In the genomic region with DNA sequence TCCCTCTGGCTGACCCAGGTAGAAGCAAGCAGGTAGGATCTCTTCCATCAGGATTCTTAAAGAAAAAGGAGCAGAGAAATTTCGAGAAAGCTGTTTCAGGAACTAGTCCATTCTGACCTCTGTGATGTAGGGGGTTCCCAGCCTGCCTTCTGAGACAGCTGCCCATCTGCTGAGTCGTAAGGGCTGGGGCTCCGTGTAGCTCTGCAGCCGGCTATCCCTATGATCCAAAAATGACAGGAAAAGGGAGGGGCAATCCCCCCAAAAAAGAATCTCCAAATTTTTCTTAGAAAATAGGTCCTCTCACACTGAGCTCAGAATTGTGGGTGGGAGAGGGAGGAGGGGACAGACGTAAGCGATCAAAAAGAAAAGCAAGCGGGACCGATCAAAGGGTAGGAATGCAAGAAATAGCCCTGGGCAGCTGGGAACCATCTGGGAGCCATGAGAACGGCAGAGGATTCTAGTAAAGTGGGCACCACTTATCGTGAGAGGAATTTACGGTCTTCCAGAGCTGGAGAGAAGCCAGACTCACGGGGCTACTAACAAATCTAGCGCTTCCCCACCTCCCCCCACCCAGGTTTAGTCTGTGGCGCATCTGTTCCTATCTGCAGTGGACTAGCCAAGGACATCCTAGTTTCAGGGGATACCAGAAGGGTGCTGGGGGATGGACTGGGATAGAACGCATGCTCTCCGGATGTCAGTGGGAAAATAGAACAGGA, we compare ENCODE assay signal across 9 mouse cellular contexts. TPM values are rescaled to one million over a fixed set of nuclear protein-coding genes. Genes with fewer than 3 reads are reported as not detected.
DNase-seq lines count a peak whose midpoint lies in the region; ATAC-seq and TF ChIP-seq lines count a peak whose summit lies in the region.
"Had no signal": no experiment of that assay in that cellular context is flagged by ENCODE, and none has a peak within 500 bp of the region (broad histone marks: within the 10 kb centered on the region; RNA-seq: fewer than 3 reads in every experiment).

No protein-coding gene starts in this region.

- H3K36me3 ChIP-seq in lung, postnatal 0 days (ENCODE audit: insufficient read depth, low read length) = no peaks in the 10 kb centered on the region
- H3K36me3 ChIP-seq in limb, embryonic 12.5 days = no peaks in the 10 kb centered on the region
- H3K36me3 ChIP-seq in stomach, embryonic 14.5 days (ENCODE audit: control insufficient read depth, insufficient read depth, low read length) = no peaks in the 10 kb centered on the region
- H3K36me3 ChIP-seq: liver, embryonic 15.5 days had no signal

- H3K4me3 ChIP-seq in cerebellum, adult 2 months (replicated peaks; ENCODE audit: insufficient read depth, low read depth, low read length) = peak overlapping the region; percentile 10
- H3K4me3 ChIP-seq in lung, postnatal 0 days (ENCODE audit: low read depth, low read length) = no peak overlapping the region
- peak overlapping the region; percentile 17 for H3K4me3 ChIP-seq in limb, embryonic 12.5 days (replicated peaks)
- H3K4me3 ChIP-seq in stomach, embryonic 14.5 days (ENCODE audit: low read depth, low read length) = no peak overlapping the region
- H3K4me3 ChIP-seq: liver, embryonic 15.5 days had no signal

- ATAC-seq in lung, postnatal 0 days = peak; percentile 31; the same call in 1 of the 2 replicates
- ATAC-seq in limb, embryonic 12.5 days (ENCODE audit: insufficient number of reproducible peaks, insufficient read depth, low FRiP score, low TSS enrichment, low read depth) = no peak
- ATAC-seq in stomach, embryonic 14.5 days (ENCODE audit: insufficient number of reproducible peaks, insufficient read depth, low FRiP score, low read depth) = no peak; the same call in 1 of the 2 replicates
- ATAC-seq in megakaryocyte progenitor cell, adult 5-6 weeks (replicated peaks; ENCODE audit: poor library complexity) = no peak

- TF ChIP-seq CTCF in cerebellum, adult 2 months (IDR thresholded peaks at IDR 0.05; ENCODE audit: borderline replicate concordance, insufficient read depth, low read depth, low read length) = no peak
- TF ChIP-seq CTCF in lung, postnatal 0 days (IDR thresholded peaks at IDR 0.05) = no peak

- H3K27me3 ChIP-seq in cerebellum, adult 2 months (ENCODE audit: control insufficient read depth, insufficient read depth, low read length) = no peaks in the 10 kb centered on the region
- H3K27me3 ChIP-seq in lung, postnatal 0 days (replicated peaks; ENCODE audit: insufficient read depth, low read length) = no peaks in the 10 kb centered on the region
- no peaks in the 10 kb centered on the region; the same call in 1 of the 2 replicates for H3K27me3 ChIP-seq in limb, embryonic 12.5 days
- H3K27me3 ChIP-seq in stomach, embryonic 14.5 days (ENCODE audit: control insufficient read depth, insufficient read depth, low read length) = no peaks in the 10 kb centered on the region

- WGBS in cerebellum, adult 2 months = 8% methylated on average over 16 of the region's 16 CpGs
- WGBS in lung, postnatal 0 days = 20% methylated on average over 16 of the region's 16 CpGs
- 11% methylated on average over 16 of the region's 16 CpGs for WGBS in limb, embryonic 12.5 days
- 21% methylated on average over 16 of the region's 16 CpGs for WGBS in stomach, embryonic 14.5 days

- peaks cover 4% of the 10 kb centered on the region for H3K4me1 ChIP-seq in cerebellum, adult 2 months (ENCODE audit: control insufficient read depth, insufficient read depth, low read length)
- no peaks in the 10 kb centered on the region for H3K4me1 ChIP-seq in lung, postnatal 0 days (ENCODE audit: insufficient read depth, low read depth, low read length)
- peaks cover 16% of the 10 kb centered on the region for H3K4me1 ChIP-seq in limb, embryonic 12.5 days (replicated peaks)
- no peaks in the 10 kb centered on the region for H3K4me1 ChIP-seq in stomach, embryonic 14.5 days (ENCODE audit: control insufficient read depth, insufficient read depth, low read length)
- H3K4me1 ChIP-seq: liver, embryonic 15.5 days had no signal

- H3K9me3 ChIP-seq in lung, postnatal 0 days (ENCODE audit: low read length) = no peaks in the 10 kb centered on the region
- H3K9me3 ChIP-seq in limb, embryonic 12.5 days = no peaks in the 10 kb centered on the region
- H3K9me3 ChIP-seq in stomach, embryonic 14.5 days (ENCODE audit: control insufficient read depth, low read depth, low read length) = no peaks in the 10 kb centered on the region
- H3K9me3 ChIP-seq: liver, embryonic 15.5 days had no signal

- no peak overlapping the region for H3K9ac ChIP-seq in lung, postnatal 0 days (replicated peaks; ENCODE audit: low read depth)
- 0 out of 2 replicates have a peak overlapping the region, but pooled peaks have one; percentile 18 for H3K9ac ChIP-seq in limb, embryonic 12.5 days (replicated peaks)
- no peak overlapping the region for H3K9ac ChIP-seq in stomach, embryonic 14.5 days (replicated peaks; ENCODE audit: low read depth, low read length)
- H3K9ac ChIP-seq: liver, embryonic 15.5 days had no signal

- TF ChIP-seq EP300 in lung, postnatal 0 days (IDR thresholded peaks at IDR 0.05) = no peak

- DNase-seq in cerebellum, adult 2 months = no peak
- no peak for DNase-seq in cerebellum, adult 9-10 months
- DNase-seq in lung, postnatal 0 days (ENCODE audit: low spot score) = peak; percentile 25
- no peak for DNase-seq in lung, postnatal 36 days
- DNase-seq in urinary bladder, postnatal 4 days (ENCODE audit: low spot score in 2 of 2) = no peak

- TF ChIP-seq POLR2A in cerebellum, adult 2 months (IDR thresholded peaks at IDR 0.05; ENCODE audit: borderline replicate concordance, insufficient read depth, low read length) = no peak

- peak overlapping the region; percentile 32; the same call in 1 of the 2 replicates for H3K4me2 ChIP-seq in lung, postnatal 0 days (replicated peaks; ENCODE audit: low read depth, low read length)
- peak overlapping the region; percentile 43 for H3K4me2 ChIP-seq in limb, embryonic 12.5 days
- H3K4me2 ChIP-seq in stomach, embryonic 14.5 days (replicated peaks; ENCODE audit: low read depth, low read length) = peak overlapping the region; percentile 22
- H3K4me2 ChIP-seq: liver, embryonic 15.5 days had no signal

- no peak overlapping the region for H3K27ac ChIP-seq in cerebellum, adult 2 months (ENCODE audit: insufficient read depth, low read length)
- no peak overlapping the region for H3K27ac ChIP-seq in lung, postnatal 0 days (ENCODE audit: low read length)
- peak overlapping the region; percentile 50 for H3K27ac ChIP-seq in limb, embryonic 12.5 days
- H3K27ac ChIP-seq in stomach, embryonic 14.5 days (ENCODE audit: low read length) = no peak overlapping the region
- H3K27ac ChIP-seq: liver, embryonic 15.5 days had no signal

RNA-seq across cellular contexts. Expression of gene Wdr95, which starts 9.5 kb away (rescaled TPM):
- 0.24 and 0.29 TPM in 2 replicates for polyA plus RNA-seq in cerebellum, adult 2 months (2012; rRNA removed)
- 0.29 and 0.36 TPM in 2 replicates for polyA plus RNA-seq in lung, postnatal 0 days (2015; fragmentation: Nextera tagmentation; extraction: Ambion mirVana)
- polyA plus RNA-seq in limb, embryonic 12.5 days (2016; fragmentation: Nextera tagmentation; extraction: Ambion mirVana) = not detected in 2 replicates
- not detected in 2 replicates for polyA plus RNA-seq in stomach, embryonic 14.5 days (2014; fragmentation: Nextera tagmentation; extraction: Ambion mirVana)
- not detected in 2 replicates for total RNA-seq in megakaryocyte progenitor cell, adult 5-6 weeks (2015)
- total RNA-seq in megakaryocyte progenitor cell, adult 5-6 weeks (2017) = not detected in 2 replicates
- polyA plus RNA-seq: liver, embryonic 15.5 days had no signal

Comparison
In these comparisons a context has a peak if more than half of its experiments do, and no peak if none do; other contexts are left out.
1. H3K4me3 ChIP-seq: peak in cerebellum, adult 2 months (single experiment) and limb, embryonic 12.5 days (single experiment); none in lung, postnatal 0 days (single experiment) and stomach, embryonic 14.5 days (single experiment).
2. Peak in every context shown above with its lines, with median percentiles within 50 percentile points of each other: H3K4me2 ChIP-seq.